Mouse (Mus musculus) T-cell, adult 66 days (primary cell): ENCODE measurements around the gene Gng4. TPM values are rescaled to one million over a fixed set of nuclear protein-coding genes. Genes with fewer than 3 reads are reported as not detected.

Source experiments
- total RNA-seq, 2 experiments: library from RNA; stranded (reverse); gene quantifications; 3 replicates in 1 of 2; 4 replicates in 1 of 2; pipeline ENCODE4 v1.2.4; 2023

The Gng4 gene
- 1 to 10 TPM in 1 of 2 experiments, under 1 TPM in 1; 0.30 to 1.7 TPM for total RNA-seq

GRCm38 (mm10) chr13:13783894-13784419 is at the start of gene Gng4:
TSS of gene Gng4 (plus strand) at chr13:13784059.

Other genes with a start within 250 kb of the Gng4 start
- 100 to 1,000 TPM; 112 to 122 TPM for gene Lyst, start 193.7 kb upstream of the Gng4 start, total RNA-seq
- 10 to 100 TPM; 29.1 to 34.1 TPM for gene B3galnt2, start 170.4 kb downstream of the Gng4 start, total RNA-seq